Mouse (Mus musculus) hindbrain, postnatal 0 days (tissue): ENCODE results near the gene Mrpl4. TPM values are rescaled to one million over a fixed set of nuclear protein-coding genes. Genes with fewer than 3 reads are reported as not detected.

Experiments used
- ATAC-seq: fragments of 200-750 bp; cut with Nextera tagmentation; 2 replicates; pipeline ENCODE4 v1.8.0; 2017; ENCODE audit warnings: mild to moderate bottlenecking, moderate TSS enrichment, moderate library complexity
- DNase-seq: peaks from one replicate; pipeline ENCODE4 v3.0.0-alpha.2; 2015; ENCODE audit warnings: low spot score
- H3K27ac ChIP-seq: fragments of 300-500 bp; sonication (generic); 2 replicates; pipeline ENCODE4 v1.5.1; 2014; ENCODE audit warnings: mild to moderate bottlenecking
- H3K27me3 ChIP-seq: fragments of 300-500 bp; sonication (generic); 2 replicates; pipeline ENCODE4 v1.6.1; 2014; ENCODE audit warnings: low read length, mixed read lengths; ENCODE audit not compliant: insufficient read depth
- H3K36me3 ChIP-seq: fragments of 300-500 bp; sonication (generic); 2 replicates; pipeline ENCODE4 v1.6.1; 2014; ENCODE audit warnings: low read length, mixed read lengths; ENCODE audit not compliant: insufficient read depth
- H3K4me1 ChIP-seq: fragments of 300-500 bp; sonication (generic); 2 replicates; pipeline ENCODE4 v1.6.1; 2014; ENCODE audit warnings: antibody characterized with exemption, low read length, mixed read lengths; ENCODE audit not compliant: insufficient read depth
- H3K4me2 ChIP-seq: fragments of 300-500 bp; sonication (generic); 2 replicates; pipeline ENCODE4 v1.6.1; 2014; ENCODE audit warnings: low read depth, mild to moderate bottlenecking, low read length, moderate library complexity, mixed read lengths
- H3K4me3 ChIP-seq: fragments of 300-500 bp; sonication (generic); 2 replicates; pipeline ENCODE4 v1.5.1; 2014; ENCODE audit warnings: low read length
- H3K9ac ChIP-seq: fragments of 300-500 bp; sonication (generic); replicated peaks from 2 replicates; pipeline ENCODE4 v1.6.1; 2014; ENCODE audit warnings: mild to moderate bottlenecking, low read length, moderate library complexity, mixed read lengths
- H3K9me3 ChIP-seq: fragments of 300-500 bp; sonication (generic); 2 replicates; pipeline ENCODE4 v1.6.1; 2016; ENCODE audit warnings: low read length, mixed read lengths
- CTCF ChIP-seq: IDR thresholded peaks from 2 replicates; pipeline ENCODE4 v1.5.1; 2016; ENCODE audit warnings: antibody characterized with exemption, control low read depth, low read depth
- WGBS: fragments of 180-500 bp; shearing (Covaris S2); extraction: QIAGEN DNeasy Blood & Tissue Kit; methylation state at CpG from one replicate; pipeline ENCODE4 v1.1.7; 2014; 5-methylcytosine and 5-hydroxymethylcytosine counted together
- polyA plus RNA-seq: library from polyadenylated mRNA; unstranded; fragments of >200 nt; fragmentation: Nextera tagmentation; extraction: Ambion mirVana; gene quantifications from 2 replicates; pipeline ENCODE4 v1.2.1, GENCODE M21; 2015
- total RNA-seq: library from RNA; depleted of rRNA; stranded (reverse); fragments of >200 nt; gene quantifications from 2 replicates; pipeline ENCODE4 v1.2.3, GENCODE M21; 2014

Gene Mrpl4
- total and polyA plus RNA-seq, 2 experiments from 2014 or later = 104 to 124 TPM

DNA sequence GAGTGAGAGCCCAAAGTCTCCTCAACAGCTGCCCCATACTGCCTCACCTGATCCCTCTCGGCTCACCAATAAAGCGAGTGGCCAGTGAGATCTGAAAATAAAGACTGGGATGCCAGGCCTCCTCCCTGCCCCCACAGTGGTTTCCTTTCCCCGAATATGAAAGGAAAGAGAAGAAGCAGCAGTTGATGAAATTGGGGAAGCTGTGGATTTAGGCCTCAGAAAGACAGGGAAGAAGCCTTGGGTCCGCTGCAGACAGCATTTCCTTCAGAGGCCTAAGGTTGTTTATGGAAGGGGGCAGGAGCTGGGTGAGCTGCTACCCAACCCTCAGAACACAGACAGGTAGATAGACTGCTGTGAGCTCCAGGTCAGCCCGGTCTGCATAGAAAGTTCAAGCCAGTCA is 35.8 kb upstream of the Mrpl4 start:
- Histone ChIP-seq H3K9ac (no peak overlapping the region), H3K9me3 (no peaks in the 10 kb centered on the region), H3K4me1 (no peaks in the 10 kb centered on the region), H3K27me3 (no peaks in the 10 kb centered on the region), H3K4me3 (no peak overlapping the region), H3K4me2 (no peak overlapping the region), H3K27ac (no peak overlapping the region), H3K36me3 (no peaks in the 10 kb centered on the region; the same call in 1 of the 2 replicates)
- WGBS = 77% methylated on average over 5 of the region's 5 CpGs
- no peak for ATAC-seq
- no peak for DNase-seq
- TF ChIP-seq CTCF = no peak

DNA sequence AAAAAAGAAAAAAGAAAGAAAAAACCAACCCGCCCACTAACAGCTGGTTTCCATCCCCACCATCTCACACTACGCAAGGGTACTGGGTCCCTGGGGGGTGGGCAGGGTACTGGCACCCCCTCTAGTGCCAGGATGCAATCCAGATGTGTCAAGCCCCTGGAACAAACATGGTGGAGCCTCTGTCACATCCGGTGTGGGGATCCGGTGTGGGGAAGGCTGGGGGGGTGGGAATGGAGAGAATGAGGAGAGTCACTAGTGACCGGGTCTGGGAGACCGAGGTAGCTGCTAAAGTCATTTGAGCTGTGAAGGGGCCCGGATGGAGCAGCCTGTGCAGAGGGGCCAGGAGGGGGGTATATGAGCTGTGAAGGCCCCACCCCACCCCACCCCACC is 30.8 kb upstream of the Mrpl4 start:
- TF ChIP-seq CTCF = no peak
- ATAC-seq (no peak; the same call in 1 of the 2 replicates), DNase-seq (no peak)
- Histone ChIP-seq H3K27me3 (no peaks in the 10 kb centered on the region), H3K27ac (peak overlapping the region; percentile 69; the same call in 1 of the 2 replicates), H3K4me2 (0 out of 2 replicates have a peak overlapping the region, but pooled peaks have one; percentile 36), H3K4me1 (peaks cover 16% of the 10 kb centered on the region), H3K9me3 (no peaks in the 10 kb centered on the region), H3K36me3 (no peaks in the 10 kb centered on the region; the same call in 1 of the 2 replicates), H3K4me3 (no peak overlapping the region), H3K9ac (0 out of 2 replicates have a peak overlapping the region, but pooled peaks have one; percentile 38)
- WGBS = 77% methylated on average over 7 of the region's 7 CpGs

- Histone ChIP-seq H3K9me3 (no peaks in the 10 kb centered on the region), H3K36me3 (no peaks in the 10 kb centered on the region; the same call in 1 of the 2 replicates), H3K4me2 (peak overlapping the region; percentile 36), H3K27ac (peak overlapping the region; percentile 69), H3K4me3 (no peak overlapping the region), H3K27me3 (no peaks in the 10 kb centered on the region), H3K4me1 (peaks cover 16% of the 10 kb centered on the region), H3K9ac (peak overlapping the region; percentile 38; the same call in 1 of the 2 replicates)
- TF ChIP-seq CTCF = no peak
- DNase-seq (peak; percentile 42), ATAC-seq (peak; percentile 73)
- WGBS = 26% methylated on average over 28 of the region's 28 CpGs
Observed at GRCm38 (mm10) chr9:20972141-20972992, 30.2 kb upstream of the Mrpl4 start.

DNA sequence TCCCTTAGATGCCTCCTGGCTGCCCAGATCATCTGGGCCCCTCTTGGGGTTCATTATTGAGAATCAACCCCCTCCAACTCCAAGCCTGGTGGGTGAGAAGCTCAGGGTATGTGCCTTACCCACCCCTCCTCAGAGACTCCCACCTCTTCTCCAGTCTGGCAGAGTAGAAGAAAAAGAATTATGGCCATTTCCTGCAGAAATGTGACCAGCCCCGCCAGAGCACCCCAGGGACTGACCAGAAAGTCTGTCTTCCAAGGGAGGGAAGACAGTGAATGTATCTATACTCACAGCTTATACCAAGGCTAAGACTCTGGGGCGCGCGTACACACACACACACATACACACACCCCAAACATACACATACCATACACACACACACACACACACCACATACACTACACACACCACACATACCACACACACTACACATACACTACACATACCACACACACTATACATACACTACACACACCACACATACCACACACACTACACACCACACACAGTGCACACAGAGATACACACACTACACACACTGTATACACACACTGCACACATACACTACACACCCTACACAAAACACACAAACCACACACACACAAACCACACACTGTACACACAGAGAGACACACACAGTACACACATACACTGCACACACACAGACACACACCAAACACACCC is 29.4 kb upstream of the Mrpl4 start:
- H3K4me3 ChIP-seq = no peak overlapping the region
- no peaks in the 10 kb centered on the region for H3K27me3 ChIP-seq
- H3K9ac ChIP-seq = peak overlapping the region; percentile 38
- no peak for TF ChIP-seq CTCF
- DNase-seq (no peak), ATAC-seq (no peak)
- peaks cover 16% of the 10 kb centered on the region for H3K4me1 ChIP-seq
- 87% methylated on average over 4 of the region's 4 CpGs for WGBS
- peak overlapping the region; percentile 69; the same call in 1 of the 2 replicates for H3K27ac ChIP-seq
- no peak overlapping the region; the same call in 1 of the 2 replicates for H3K4me2 ChIP-seq
- no peaks in the 10 kb centered on the region for H3K36me3 ChIP-seq
- H3K9me3 ChIP-seq = no peaks in the 10 kb centered on the region

GRCm38 (mm10) chr9:20973682-20974075 is 28.9 kb upstream of the Mrpl4 start:
- H3K4me3 ChIP-seq = no peak overlapping the region

DNA sequence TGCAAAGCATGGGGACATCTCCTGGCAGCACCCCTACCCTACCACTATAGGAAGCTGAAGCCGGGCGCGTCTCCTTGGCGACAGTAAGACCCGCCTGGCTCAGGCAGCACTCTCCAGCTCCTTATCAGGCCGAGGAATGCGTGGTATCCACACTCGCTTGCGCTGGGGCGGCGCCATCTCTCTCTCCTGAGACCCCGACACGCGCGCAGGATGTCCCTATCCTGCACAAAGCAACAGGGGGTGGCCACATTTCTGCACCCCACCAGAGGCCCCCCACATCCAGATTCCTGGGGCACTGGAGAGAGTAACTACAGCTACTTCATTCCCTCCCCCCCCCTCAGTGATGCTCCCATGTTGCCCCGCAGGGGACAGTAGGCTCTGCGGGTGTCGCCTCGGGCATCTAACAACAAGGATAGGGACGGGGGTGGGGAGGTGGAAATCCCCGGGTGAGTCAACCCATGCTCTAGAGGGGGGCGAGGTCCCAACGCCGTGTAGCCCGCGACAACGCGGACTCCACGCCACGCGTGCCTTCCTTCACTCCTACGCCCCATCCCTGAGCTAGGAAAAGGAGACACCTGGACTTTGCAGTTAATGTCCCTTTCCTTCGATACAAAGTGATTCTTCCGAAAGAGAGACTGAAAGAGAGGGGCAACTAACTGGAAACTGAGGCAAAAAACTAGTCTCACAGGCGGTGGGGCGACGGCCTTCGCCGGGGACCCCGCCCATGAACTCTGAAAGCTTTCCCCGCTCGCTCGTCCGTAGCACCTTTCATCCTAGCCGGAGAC is 26.9 kb upstream of the Mrpl4 start:
- Histone ChIP-seq H3K27ac (peak overlapping the region; percentile 17; the same call in 1 of the 2 replicates), H3K4me1 (peaks cover 16% of the 10 kb centered on the region), H3K36me3 (no peaks in the 10 kb centered on the region), H3K9me3 (no peaks in the 10 kb centered on the region), H3K9ac (peak overlapping the region; percentile 61), H3K4me2 (peak overlapping the region; percentile 100), H3K27me3 (no peaks in the 10 kb centered on the region), H3K4me3 (peak overlapping the region; percentile 71)
- no peak for TF ChIP-seq CTCF
- ATAC-seq (no peak), DNase-seq (peak; percentile 54)
- WGBS = under 1% methylated on average over 45 of the region's 45 CpGs

More at GRCm38 (mm10) chr9:20973682-20974075, 28.9 kb upstream of the Mrpl4 start:
- ATAC-seq = no peak
- no peak overlapping the region for H3K4me2 ChIP-seq
- H3K27me3 ChIP-seq = no peaks in the 10 kb centered on the region
- TF ChIP-seq CTCF = no peak
- no peaks in the 10 kb centered on the region for H3K9me3 ChIP-seq
- no peak overlapping the region for H3K27ac ChIP-seq
- no peak for DNase-seq
- WGBS = 64% methylated on average over 6 of the region's 6 CpGs
- H3K36me3 ChIP-seq = no peaks in the 10 kb centered on the region
- peaks cover 16% of the 10 kb centered on the region for H3K4me1 ChIP-seq
- H3K9ac ChIP-seq = no peak overlapping the region; the same call in 1 of the 2 replicates
